Mouse (Mus musculus): ENCODE measurements at regions not wholly inside any gene's neighbourhood (a gene's known extent, or its start where the extent isn't known, plus 50 kb on each side); places are given as distances from the start of the nearest gene placed in this dataset.

DNA sequence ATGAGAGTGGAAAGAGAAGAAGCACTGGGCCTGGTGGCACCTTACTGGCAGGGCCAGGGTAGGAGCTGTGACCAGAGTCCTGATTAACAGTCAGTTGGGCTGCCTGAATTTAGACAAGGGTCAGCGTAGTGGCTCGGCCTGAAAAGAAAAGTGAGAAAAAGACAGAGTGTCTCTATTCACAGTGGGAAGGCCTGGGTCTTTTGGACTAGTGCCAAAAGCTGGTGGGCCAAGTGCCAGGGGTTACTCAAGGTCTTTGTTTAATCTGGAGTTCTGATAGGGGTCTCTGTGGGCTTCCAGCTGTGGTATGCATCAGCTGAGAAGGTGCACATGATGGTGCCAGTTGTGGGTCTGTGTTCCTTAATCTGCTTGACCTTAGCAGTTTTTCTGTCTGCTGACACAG is 2129.4 kb upstream of the Pcdh20 start:
- ATAC-seq (no peak), DNase-seq (ENCODE audit: low read depth, low spot score) (no peak)

More for the DNA sequence above, 2129.4 kb upstream of the Pcdh20 start:
- in situ Hi-C loops (cut with MboI; ENCODE audit: low pct_unique_long_range_greater_than_20kb), result no loop called here
- CTCF ChIA-PET, result interaction anchor here (1.1 kb wide), 1 partner anchor 34 kb away, joined by 3 read pairs; no protein-coding TSS in a partner anchor
- peaks cover 3% of the 10 kb centered on the region for H3K27me3 ChIP-seq
- POLR2A ChIA-PET, result no interaction called here
- TF ChIP-seq CTCF (IDR thresholded peaks at IDR 0.05), result no peak
